Mouse (Mus musculus): ENCODE measurements around the gene Ppp1r14a.

Ppp1r14a gene

GRCm38 (mm10) chr7:29288942-29289638, at the start of gene Ppp1r14a:
Gene Ppp1r14a (plus strand): TSS chr7:29289308.
- peak; percentile 78 for DNase-seq

- peak; percentile 22 for DNase-seq
These were observed 44.2 kb upstream of the Ppp1r14a start for GRCm38 (mm10) chr7:29244732-29245416.

- no peak for DNase-seq
These were observed 43.1 kb upstream of the Ppp1r14a start for GRCm38 (mm10) chr7:29246015-29246414.

GRCm38 (mm10) chr7:29246619-29247313, 42.3 kb upstream of the Ppp1r14a start:
- no peak for DNase-seq

GRCm38 (mm10) chr7:29247314-29247700, 41.8 kb upstream of the Ppp1r14a start:
- DNase-seq: peak; percentile 83

- DNase-seq: peak; percentile 12
These were observed 41.4 kb upstream of the Ppp1r14a start for GRCm38 (mm10) chr7:29247706-29248105.

GRCm38 (mm10) chr7:29248261-29248841, 40.8 kb upstream of the Ppp1r14a start, which contains the start of gene 2200002D01Rik:
Gene 2200002D01Rik (minus strand): TSS chr7:29248466.
- DNase-seq: peak; percentile 28

GRCm38 (mm10) chr7:29251166-29251565, 37.9 kb upstream of the Ppp1r14a start:
- DNase-seq: no peak

GRCm38 (mm10) chr7:29253842-29254241, 35.3 kb upstream of the Ppp1r14a start:
- DNase-seq: no peak

- no peak for DNase-seq
These were observed 33.2 kb upstream of the Ppp1r14a start for GRCm38 (mm10) chr7:29255875-29256274.

GRCm38 (mm10) chr7:29257368-29257767, 31.7 kb upstream of the Ppp1r14a start:
- DNase-seq: no peak

GRCm38 (mm10) chr7:29259781-29260730, 29.1 kb upstream of the Ppp1r14a start:
- DNase-seq: no peak

GRCm38 (mm10) chr7:29262151-29262550, 27.0 kb upstream of the Ppp1r14a start:
- no peak for DNase-seq

GRCm38 (mm10) chr7:29263831-29264230, 25.3 kb upstream of the Ppp1r14a start:
- no peak for DNase-seq

GRCm38 (mm10) chr7:29265636-29266035, 23.5 kb upstream of the Ppp1r14a start:
- no peak for DNase-seq

- DNase-seq: no peak
These were observed 22.2 kb upstream of the Ppp1r14a start for GRCm38 (mm10) chr7:29266931-29267330.

- no peak for DNase-seq
These were observed 18.7 kb upstream of the Ppp1r14a start for GRCm38 (mm10) chr7:29270445-29270844.

- no peak for DNase-seq
These were observed 17.2 kb upstream of the Ppp1r14a start for GRCm38 (mm10) chr7:29271687-29272465.

GRCm38 (mm10) chr7:29276715-29277114, 12.4 kb upstream of the Ppp1r14a start:
- no peak for DNase-seq

- DNase-seq: no peak
These were observed 11.6 kb upstream of the Ppp1r14a start for GRCm38 (mm10) chr7:29277510-29277909.

GRCm38 (mm10) chr7:29279261-29279660, 9.8 kb upstream of the Ppp1r14a start:
- no peak for DNase-seq
